Mouse (Mus musculus): ENCODE results near the gene Limd2. TPM values are rescaled to one million over a fixed set of nuclear protein-coding genes. Genes with fewer than 3 reads are reported as not detected.

Gene Limd2
- polyA plus RNA-seq, 1 experiment from 2014 or later, result 119 TPM

- no peak overlapping the region for H3K9ac ChIP-seq
- 74% methylated on average over 4 of the region's 4 CpGs for WGBS
Measured at GRCm38 (mm10) chr11:106124784-106125183, 35.9 kb downstream of the Limd2 start.

GRCm38 (mm10) chr11:106122736-106123135 is 37.9 kb downstream of the Limd2 start:
- H3K9me3 ChIP-seq, result no peaks in the 10 kb centered on the region
- ATAC-seq (ENCODE audit: extremely low read depth, insufficient number of reproducible peaks, low FRiP score, low TSS enrichment), result no peak
- WGBS, result 57% methylated on average over 3 of the region's 3 CpGs
- no peak overlapping the region for H3K4me3 ChIP-seq
- H3K36me3 ChIP-seq, result peaks cover 86% of the 10 kb centered on the region
- no peak overlapping the region for H3K4me2 ChIP-seq
- no peaks in the 10 kb centered on the region for H3K27me3 ChIP-seq (replicated peaks)
- no peak overlapping the region for H3K9ac ChIP-seq
- H3K27ac ChIP-seq (replicated peaks), result peak overlapping the region; percentile 61
- peaks cover 3% of the 10 kb centered on the region; the same call in 1 of the 2 replicates for H3K4me1 ChIP-seq

More at GRCm38 (mm10) chr11:106124784-106125183, 35.9 kb downstream of the Limd2 start:
- H3K9me3 ChIP-seq, result no peaks in the 10 kb centered on the region
- H3K27ac ChIP-seq (replicated peaks), result no peak overlapping the region
- H3K4me3 ChIP-seq, result no peak overlapping the region
- peaks cover 3% of the 10 kb centered on the region; the same call in 1 of the 2 replicates for H3K4me1 ChIP-seq
- H3K4me2 ChIP-seq, result no peak overlapping the region
- no peak for ATAC-seq (ENCODE audit: extremely low read depth, insufficient number of reproducible peaks, low FRiP score, low TSS enrichment)
- no peaks in the 10 kb centered on the region for H3K27me3 ChIP-seq (replicated peaks)
- peaks cover 82% of the 10 kb centered on the region for H3K36me3 ChIP-seq

GRCm38 (mm10) chr11:106122221-106122620 is 38.4 kb downstream of the Limd2 start:
- no peaks in the 10 kb centered on the region for H3K9me3 ChIP-seq
- H3K36me3 ChIP-seq, result peaks cover 91% of the 10 kb centered on the region
- no peaks in the 10 kb centered on the region for H3K27me3 ChIP-seq (replicated peaks)
- H3K9ac ChIP-seq, result no peak overlapping the region
- no peak overlapping the region for H3K4me2 ChIP-seq
- WGBS, result 94% methylated on average over 5 of the region's 5 CpGs
- no peak for ATAC-seq (ENCODE audit: extremely low read depth, insufficient number of reproducible peaks, low FRiP score, low TSS enrichment)
- peaks cover 3% of the 10 kb centered on the region; the same call in 1 of the 2 replicates for H3K4me1 ChIP-seq
- peak overlapping the region; percentile 61 for H3K27ac ChIP-seq (replicated peaks)
- H3K4me3 ChIP-seq, result no peak overlapping the region

GRCm38 (mm10) chr11:106111688-106112087 is 49.0 kb downstream of the Limd2 start:
- Histone ChIP-seq H3K27me3 (replicated peaks) (no peaks in the 10 kb centered on the region), H3K9me3 (0 out of 2 replicates have a peak, but pooled peaks cover 4% of the 10 kb centered on the region), H3K27ac (replicated peaks) (no peak overlapping the region), H3K4me3 (no peak overlapping the region), H3K4me1 (no peaks in the 10 kb centered on the region), H3K9ac (no peak overlapping the region), H3K4me2 (no peak overlapping the region), H3K36me3 (peaks cover 62% of the 10 kb centered on the region)
- ATAC-seq (ENCODE audit: extremely low read depth, insufficient number of reproducible peaks, low FRiP score, low TSS enrichment), result no peak

Other genes starting within 250 kb of the Limd2 start
- gene Cyb561, start 207.5 kb downstream of the Limd2 start, polyA plus RNA-seq (2015; fragmentation: Nextera tagmentation; extraction: Ambion mirVana), result 4.6 and 5.2 TPM in 2 replicates
- 0.96 and 1.1 TPM in 2 replicates for gene Ace, start 192.9 kb downstream of the Limd2 start, polyA plus RNA-seq (2015; fragmentation: Nextera tagmentation; extraction: Ambion mirVana)
- not detected in 2 replicates for gene Ace3, start 166.2 kb downstream of the Limd2 start, polyA plus RNA-seq (2015; fragmentation: Nextera tagmentation; extraction: Ambion mirVana)
- gene Kcnh6, start 152.7 kb downstream of the Limd2 start, polyA plus RNA-seq (2015; fragmentation: Nextera tagmentation; extraction: Ambion mirVana), result 0.13 and 0.17 TPM in 2 replicates
- 43.0 and 43.8 TPM in 2 replicates for gene Dcaf7, start 124.0 kb downstream of the Limd2 start, polyA plus RNA-seq (2015; fragmentation: Nextera tagmentation; extraction: Ambion mirVana)
- gene Taco1, start 94.8 kb downstream of the Limd2 start, polyA plus RNA-seq (2015; fragmentation: Nextera tagmentation; extraction: Ambion mirVana), result 9.0 and 11.0 TPM in 2 replicates
- gene Map3k3, start 76.2 kb downstream of the Limd2 start, polyA plus RNA-seq (2015; fragmentation: Nextera tagmentation; extraction: Ambion mirVana), result 20.5 and 21.3 TPM in 2 replicates
- not detected in 2 replicates for gene Gm10840, start within 50 bp of the Limd2 start, polyA plus RNA-seq (2015; fragmentation: Nextera tagmentation; extraction: Ambion mirVana)
- 18.9 and 20.4 TPM in 2 replicates for gene Strada, start 41.3 kb upstream of the Limd2 start, polyA plus RNA-seq (2015; fragmentation: Nextera tagmentation; extraction: Ambion mirVana)
- 79.6 and 81.5 TPM in 2 replicates for gene Ccdc47, start 55.5 kb upstream of the Limd2 start, polyA plus RNA-seq (2015; fragmentation: Nextera tagmentation; extraction: Ambion mirVana)
- gene Ddx42, start 56.1 kb upstream of the Limd2 start, polyA plus RNA-seq (2015; fragmentation: Nextera tagmentation; extraction: Ambion mirVana), result 43.5 and 46.7 TPM in 2 replicates
- gene Ftsj3, start 95.2 kb upstream of the Limd2 start, polyA plus RNA-seq (2015; fragmentation: Nextera tagmentation; extraction: Ambion mirVana), result 36.6 and 37.4 TPM in 2 replicates
- 229 and 256 TPM in 2 replicates for gene Psmc5, start 95.3 kb upstream of the Limd2 start, polyA plus RNA-seq (2015; fragmentation: Nextera tagmentation; extraction: Ambion mirVana)
- gene Smarcd2, start 112.1 kb upstream of the Limd2 start, polyA plus RNA-seq (2015; fragmentation: Nextera tagmentation; extraction: Ambion mirVana), result 17.9 and 20.4 TPM in 2 replicates
- 0.06 and 0.13 TPM in 2 replicates for gene Tcam1, start 115.8 kb upstream of the Limd2 start, polyA plus RNA-seq (2015; fragmentation: Nextera tagmentation; extraction: Ambion mirVana)
- not detected in 2 replicates for gene Gh, start 141.0 kb upstream of the Limd2 start, polyA plus RNA-seq (2015; fragmentation: Nextera tagmentation; extraction: Ambion mirVana)
- 1.2 TPM in 2 replicates for gene Cd79b, start 153.9 kb upstream of the Limd2 start, polyA plus RNA-seq (2015; fragmentation: Nextera tagmentation; extraction: Ambion mirVana)
- 0.03 and 0.08 TPM in 2 replicates for gene Scn4a, start 192.4 kb upstream of the Limd2 start, polyA plus RNA-seq (2015; fragmentation: Nextera tagmentation; extraction: Ambion mirVana)
- 0.15 and 0.27 TPM in 2 replicates for gene Prr29, start 204.6 kb upstream of the Limd2 start, polyA plus RNA-seq (2015; fragmentation: Nextera tagmentation; extraction: Ambion mirVana)
- gene Icam2, start 227.2 kb upstream of the Limd2 start, polyA plus RNA-seq (2015; fragmentation: Nextera tagmentation; extraction: Ambion mirVana), result 77.7 and 86.1 TPM in 2 replicates